Mouse (Mus musculus) forelimb bud, embryonic 11.5 days (tissue): ENCODE results near the gene Ubr4.
"Not testable (repeated sequence)": the region's sequence is repeated elsewhere in the genome, so short reads cannot be mapped to it uniquely, and the experiment has no call there.

ENCODE experiments used
- DNase-seq: peaks from one replicate; pipeline ENCODE4 v3.0.0-alpha.2; 2012; ENCODE audit warnings: low read depth, low spot score

Gene Ubr4

DNA sequence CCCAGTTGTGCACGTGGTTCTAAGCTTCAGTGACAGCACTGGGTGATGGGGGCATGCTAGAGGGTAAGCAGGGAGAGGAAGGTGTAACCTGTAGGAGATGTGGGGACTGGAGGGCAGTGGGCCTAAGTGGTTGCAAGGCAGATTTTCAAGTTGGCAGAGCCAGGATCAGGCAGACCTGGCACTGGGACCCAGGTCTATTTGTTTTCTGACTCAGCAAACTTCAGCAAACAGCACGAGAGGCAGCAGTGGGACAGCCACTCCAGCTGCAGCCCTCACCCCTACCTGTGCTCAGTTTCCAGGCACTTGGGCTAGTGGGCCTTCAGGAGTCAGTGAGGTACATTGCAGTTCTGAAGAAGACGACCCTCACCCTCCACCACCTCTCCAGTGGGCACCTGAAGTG lies 4.8 kb downstream of the Ubr4 start:
- DNase-seq: no peak

DNA sequence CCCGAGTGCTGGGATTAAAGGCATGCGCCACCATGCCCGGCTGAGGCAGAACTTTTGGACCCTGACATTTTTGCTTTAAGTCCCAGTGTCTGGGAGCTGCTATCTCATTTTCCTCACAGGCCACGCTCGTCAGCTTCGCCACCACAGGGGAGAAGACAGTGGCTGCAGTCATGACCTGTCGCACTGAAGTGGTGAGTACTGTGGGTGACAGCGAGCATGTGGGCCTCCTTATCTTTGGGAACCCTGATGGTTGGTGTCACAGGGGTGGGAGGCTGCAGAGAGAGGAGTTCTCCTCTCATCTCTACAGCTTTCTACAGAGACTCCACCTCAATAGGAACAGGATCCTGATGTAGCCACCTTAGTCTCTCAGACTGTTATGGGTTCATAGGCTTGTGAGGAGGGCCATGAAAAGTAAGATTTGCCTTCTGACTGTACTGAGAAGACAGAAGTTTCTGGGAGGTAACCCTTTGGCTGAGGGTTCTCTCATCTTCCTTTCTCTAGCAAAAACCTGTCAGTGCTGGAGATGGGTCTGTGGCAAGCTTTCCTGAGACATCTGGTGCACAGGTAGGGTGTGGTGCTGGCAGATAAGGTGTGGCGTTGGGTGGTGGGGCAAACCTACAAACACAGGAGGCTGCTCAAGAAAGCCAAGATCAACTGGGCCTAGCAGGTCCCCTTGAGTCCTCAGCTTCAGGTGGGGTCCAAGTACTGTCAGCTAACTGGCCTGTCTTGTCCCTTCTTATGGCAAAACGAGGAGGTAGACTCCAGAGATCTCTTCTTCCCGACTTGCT lies 8.5 kb downstream of the Ubr4 start:
- no peak for DNase-seq

DNA sequence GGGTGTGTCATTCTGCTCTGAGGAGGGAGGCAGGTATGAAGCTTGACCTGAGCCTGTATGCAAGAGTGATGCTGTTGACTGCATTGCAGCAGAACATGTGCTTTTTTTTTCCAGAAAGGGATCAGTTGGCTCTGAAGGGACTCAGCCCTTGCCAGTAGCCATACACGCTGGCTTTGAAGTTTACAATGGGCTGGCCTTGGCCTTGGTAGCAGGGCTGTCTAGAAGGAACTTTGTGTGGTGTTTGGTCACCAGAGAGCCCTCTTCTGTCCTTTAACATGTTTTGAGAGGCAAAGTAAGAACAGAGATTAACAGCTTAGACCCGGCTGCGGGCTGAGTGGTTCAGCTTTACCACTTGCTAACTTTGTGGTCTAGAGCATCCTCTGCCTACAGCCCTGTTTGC lies 14.9 kb downstream of the Ubr4 start:
- no peak for DNase-seq

DNA sequence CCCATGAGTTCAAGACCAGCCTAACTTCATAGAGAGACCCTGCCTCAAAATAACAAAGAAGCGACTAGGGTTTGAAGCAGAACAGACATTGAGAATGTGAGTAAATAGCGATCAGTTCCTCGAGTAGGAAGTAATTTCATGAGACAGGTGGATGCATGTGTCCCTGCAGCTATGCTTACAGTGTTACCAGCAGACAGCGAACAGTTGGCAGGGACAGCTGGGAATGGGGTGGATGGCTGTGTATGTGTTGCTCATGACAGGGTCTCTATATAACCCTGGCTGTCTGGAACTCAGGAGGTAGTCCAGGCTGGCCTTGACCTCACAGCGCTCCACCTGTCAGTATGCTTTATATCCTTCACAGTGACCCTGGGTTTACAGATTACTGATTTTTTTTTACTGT lies 15.6 kb downstream of the Ubr4 start:
- no peak for DNase-seq

DNA sequence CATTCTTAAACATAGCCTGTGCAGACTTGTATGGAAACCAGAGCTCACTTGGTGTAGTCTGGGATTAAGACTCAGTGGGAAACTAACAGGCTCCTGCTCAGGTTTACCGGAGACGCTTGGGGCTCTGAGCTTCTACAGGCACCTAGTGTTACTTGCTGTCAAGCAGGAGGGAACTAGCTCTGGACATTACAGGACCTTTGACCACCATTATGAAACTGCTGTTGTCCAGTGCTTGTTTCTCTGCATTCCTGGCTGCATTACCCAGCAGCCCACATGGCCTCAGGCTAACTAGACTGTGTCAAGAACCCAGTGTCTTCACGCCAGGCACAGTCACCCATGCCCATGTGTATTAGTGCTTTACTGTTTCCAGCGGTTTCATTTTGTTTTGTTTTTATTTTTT lies 20.7 kb downstream of the Ubr4 start:
- no peak for DNase-seq

DNA sequence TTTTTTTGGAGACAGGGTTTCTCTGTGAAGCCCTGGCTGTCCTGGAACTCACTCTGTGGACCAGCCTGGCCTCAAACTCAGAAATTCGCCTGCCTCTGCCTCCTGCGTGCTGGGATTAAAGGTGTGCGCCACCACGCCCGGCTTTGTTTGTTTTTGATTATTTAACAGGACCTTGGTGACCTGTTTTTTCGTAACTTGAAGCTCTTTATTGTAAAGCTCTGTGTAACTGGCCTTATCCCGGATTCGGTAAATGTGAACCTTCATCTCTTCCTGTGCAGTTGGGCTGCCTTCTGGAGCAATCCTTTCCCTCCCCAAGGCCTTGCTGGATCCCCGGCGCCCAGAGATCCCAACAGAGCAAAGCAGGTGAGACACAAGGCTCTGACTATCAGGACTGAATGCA lies 21.1 kb downstream of the Ubr4 start:
- DNase-seq: no peak

DNA sequence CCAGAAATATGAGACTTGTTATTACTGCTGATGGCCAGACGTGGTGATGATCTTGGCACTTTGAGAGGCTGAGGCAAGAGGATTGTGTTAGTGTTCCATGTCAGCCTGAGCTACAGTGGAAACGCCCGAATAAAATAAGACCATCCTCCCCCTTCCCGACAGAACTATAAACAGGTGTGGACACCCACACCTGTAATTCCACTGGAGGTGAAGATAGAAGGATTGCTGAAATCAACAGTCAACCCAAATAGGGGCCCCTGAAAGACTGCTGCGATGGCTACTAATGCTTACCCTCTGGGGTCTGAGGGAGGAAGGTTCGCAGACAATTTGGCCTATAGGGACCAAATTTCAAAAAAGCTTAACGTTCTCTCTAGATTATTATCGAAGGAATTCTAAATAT lies 27.3 kb downstream of the Ubr4 start:
- no peak for DNase-seq

GRCm38 (mm10) chr4:139380207-139380748 lies 27.9 kb downstream of the Ubr4 start:
- DNase-seq: peak; percentile 100

DNA sequence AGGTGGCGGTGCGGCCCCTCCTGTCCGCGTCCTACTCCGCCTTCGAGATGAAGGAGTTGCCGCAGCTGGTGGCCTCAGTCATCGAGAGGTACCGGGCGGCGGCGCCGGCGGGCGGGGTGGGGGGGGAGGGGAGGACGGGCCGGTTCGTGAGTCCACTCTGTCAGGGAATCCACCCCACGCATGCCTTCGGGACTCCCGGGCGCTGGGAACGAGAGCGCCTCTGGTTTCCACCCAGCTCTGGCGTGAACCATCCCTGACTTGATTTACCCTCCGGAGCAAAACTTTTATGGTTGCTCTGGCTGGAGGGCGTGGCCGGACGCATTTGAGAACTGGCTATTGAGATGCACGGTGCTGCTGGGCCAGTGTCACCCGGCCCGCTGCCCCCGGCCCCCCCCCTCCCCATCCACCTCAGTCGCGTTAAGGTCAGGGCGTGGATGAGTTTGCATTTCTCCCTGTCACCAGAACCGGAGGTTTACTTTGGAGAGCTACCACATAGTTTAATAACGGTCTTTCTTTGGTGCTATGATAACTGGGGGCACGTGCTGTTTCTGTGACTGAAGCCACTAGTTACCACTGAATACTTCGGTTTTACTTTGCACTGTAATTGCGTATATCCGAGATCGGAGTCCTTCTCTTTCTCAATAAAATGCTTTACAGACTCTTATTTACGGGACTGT lies 28.5 kb downstream of the Ubr4 start:
- no peak for DNase-seq

- DNase-seq: no peak
Measured at GRCm38 (mm10) chr4:139381452-139381845, 29.0 kb downstream of the Ubr4 start.

- no peak for DNase-seq
Measured at GRCm38 (mm10) chr4:139382231-139382630, 29.8 kb downstream of the Ubr4 start.

- not testable (repeated sequence) for DNase-seq
Measured at GRCm38 (mm10) chr4:139385841-139386240, 33.4 kb downstream of the Ubr4 start.

DNA sequence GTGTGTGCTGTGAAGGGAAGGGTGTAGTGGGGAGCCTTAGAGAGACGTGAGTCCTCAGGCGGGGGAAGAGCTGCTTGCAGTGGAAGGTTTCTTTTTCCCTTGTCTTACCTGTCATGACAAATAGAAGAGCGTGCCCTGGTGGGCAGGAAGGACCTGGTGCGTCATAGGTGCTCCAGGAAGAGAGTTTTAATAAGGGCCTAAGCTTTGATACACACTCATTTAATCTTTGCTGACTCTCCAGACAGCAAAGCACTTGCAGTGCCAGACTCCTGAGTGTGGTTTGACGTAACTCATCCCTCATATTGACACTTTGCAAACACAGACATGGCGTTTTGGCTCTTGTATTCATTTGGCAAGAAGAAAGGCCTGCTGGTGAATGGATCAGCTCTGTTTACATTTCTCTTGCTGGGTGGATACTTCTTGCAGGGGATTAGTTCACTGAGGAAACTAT lies 34.5 kb downstream of the Ubr4 start:
- DNase-seq: no peak

DNA sequence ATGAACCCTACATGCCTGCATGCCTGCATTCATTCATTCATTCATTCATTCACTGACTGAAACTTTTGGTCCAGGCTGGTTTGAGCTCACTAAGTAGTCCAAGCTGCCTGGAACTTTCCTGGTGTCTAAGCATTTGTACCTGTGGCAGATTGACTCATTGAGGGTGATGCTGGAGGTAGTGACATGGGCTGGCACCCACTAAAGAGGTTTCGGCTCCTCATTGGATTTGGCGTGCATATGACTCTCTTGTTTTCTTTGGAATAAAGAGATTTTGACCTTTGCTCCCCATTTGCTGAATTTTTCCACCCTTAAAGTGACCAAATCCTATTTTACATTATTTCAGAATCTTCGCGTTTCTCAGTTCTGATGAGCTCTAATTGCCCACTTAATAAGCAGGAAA lies 37.1 kb downstream of the Ubr4 start:
- DNase-seq: no peak

GRCm38 (mm10) chr4:139395431-139395830 lies 43.0 kb downstream of the Ubr4 start:
- DNase-seq: no peak

DNA sequence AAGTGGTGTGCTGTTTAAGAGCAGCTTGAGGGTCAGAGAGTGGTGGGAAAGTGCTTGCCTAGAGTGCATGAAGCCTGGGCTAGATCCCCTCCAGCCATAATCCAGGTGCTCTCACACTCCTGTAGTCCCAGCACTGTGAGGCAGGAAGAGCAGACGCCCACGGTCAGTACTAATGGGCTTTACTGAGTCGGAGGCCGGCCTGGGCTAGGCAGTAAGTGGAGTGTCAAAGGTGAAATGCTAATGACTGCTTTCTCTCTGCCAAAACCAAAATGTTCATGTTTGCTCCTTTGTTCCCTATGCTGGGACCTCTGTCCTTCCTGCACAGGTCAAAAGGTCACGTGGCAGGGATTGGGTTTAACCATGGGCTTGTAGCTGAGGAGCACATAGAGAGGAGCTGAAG lies 48.1 kb downstream of the Ubr4 start:
- no peak for DNase-seq

- no peak for DNase-seq
Measured at GRCm38 (mm10) chr4:139403214-139403613, 50.8 kb downstream of the Ubr4 start.

DNA sequence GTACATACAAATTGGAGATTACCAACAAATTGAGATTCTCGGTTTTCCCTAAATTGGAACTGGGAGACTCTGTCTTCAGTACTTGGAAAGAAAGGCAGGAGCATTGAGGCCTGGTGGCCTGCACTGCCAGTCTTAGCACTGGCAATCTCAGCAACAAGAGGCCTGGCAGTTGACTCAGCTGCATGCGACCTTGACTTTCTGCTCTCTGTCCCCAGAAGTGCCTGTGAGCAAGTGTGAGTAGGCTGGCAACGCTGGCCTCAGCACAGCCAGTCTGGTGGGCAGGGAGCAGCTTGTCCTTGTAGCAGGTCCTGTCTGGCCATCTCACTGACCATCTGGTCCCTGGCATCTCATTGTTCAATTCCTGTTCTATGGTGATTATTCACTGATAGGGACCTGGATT lies 58.9 kb downstream of the Ubr4 start:
- DNase-seq: no peak

GRCm38 (mm10) chr4:139417868-139418267 lies 65.5 kb downstream of the Ubr4 start:
- no peak for DNase-seq

DNA sequence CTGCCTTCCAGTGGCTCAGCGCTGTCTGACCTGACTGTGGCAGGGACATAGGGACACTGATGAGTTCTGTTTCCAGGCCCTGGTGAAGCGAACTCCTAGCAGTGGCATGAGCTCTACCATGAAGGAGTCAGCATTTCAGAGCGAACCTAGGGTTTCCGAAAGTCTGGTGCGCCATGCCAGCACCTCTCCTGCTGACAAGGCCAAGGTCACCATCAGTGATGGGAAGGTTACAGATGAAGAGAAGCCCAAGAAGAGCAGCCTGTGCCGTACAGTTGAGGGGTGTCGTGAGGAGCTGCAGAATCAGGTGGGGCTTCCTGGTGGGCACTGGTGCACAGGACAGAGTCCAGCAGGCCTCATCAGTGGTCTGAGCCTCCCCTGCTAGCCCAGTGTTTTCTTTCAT lies 69.2 kb downstream of the Ubr4 start:
- no peak for DNase-seq

DNA sequence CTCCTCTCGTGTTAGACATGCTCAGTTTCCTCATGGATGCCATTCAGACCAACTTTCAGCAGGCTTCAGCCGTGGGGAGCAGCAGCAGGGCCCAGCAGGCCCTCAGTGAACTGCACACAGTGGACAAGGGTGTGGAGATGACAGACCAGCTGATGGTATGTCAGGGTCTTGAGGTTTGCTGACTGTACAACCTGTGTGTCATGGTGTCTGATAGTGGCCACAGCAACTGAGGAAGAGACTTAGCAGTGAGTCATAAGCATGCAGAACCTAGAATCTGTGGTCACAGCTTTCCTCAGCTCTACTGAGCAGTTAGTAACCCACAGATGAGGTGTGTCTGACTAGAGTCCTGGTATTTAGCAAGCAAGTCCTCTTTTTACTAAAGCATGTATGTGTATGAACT lies 70.0 kb downstream of the Ubr4 start:
- DNase-seq: no peak

GRCm38 (mm10) chr4:139423270-139423669 lies 70.9 kb downstream of the Ubr4 start:
- DNase-seq: no peak

GRCm38 (mm10) chr4:139430176-139430575 lies 77.8 kb downstream of the Ubr4 start:
- DNase-seq: peak; percentile 61
